Mouse (Mus musculus): Measurements from ENCODE around the gene Kifc3. TPM values are rescaled to one million over a fixed set of nuclear protein-coding genes. Genes with fewer than 3 reads are reported as not detected.

Kifc3 gene
- polyA plus RNA-seq, 1 experiment from 2014 or later, result 21.6 TPM

GRCm38 (mm10) chr8:95159344-95159743 is 43.3 kb downstream of the Kifc3 start:
- H3K4me1 ChIP-seq (replicated peaks; ENCODE audit: control insufficient read depth, insufficient read depth, low read length), result 0 out of 2 replicates have a peak, but pooled peaks cover 8% of the 10 kb centered on the region
- no peak overlapping the region for H3K4me2 ChIP-seq (ENCODE audit: low read length)
- DNase-seq (ENCODE audit: low spot score) (no peak), ATAC-seq (replicated peaks; ENCODE audit: low FRiP score, low TSS enrichment, low read depth) (no peak)
- no peak overlapping the region for H3K27ac ChIP-seq (ENCODE audit: low read depth)
- no peak overlapping the region for H3K9ac ChIP-seq (ENCODE audit: low read length)
- no peaks in the 10 kb centered on the region for H3K36me3 ChIP-seq (ENCODE audit: control insufficient read depth, insufficient read depth, low read length)
- no peaks in the 10 kb centered on the region for H3K9me3 ChIP-seq (ENCODE audit: control insufficient read depth, low read length)
- no peak overlapping the region for H3K4me3 ChIP-seq (ENCODE audit: low read depth, low read length)
- WGBS, result 73% methylated on average over 3 of the region's 3 CpGs
- no peaks in the 10 kb centered on the region for H3K27me3 ChIP-seq (replicated peaks; ENCODE audit: control insufficient read depth, insufficient read depth, low read length)

- H3K36me3 ChIP-seq (ENCODE audit: control insufficient read depth, insufficient read depth, low read length), result no peaks in the 10 kb centered on the region
- DNase-seq (ENCODE audit: low spot score), result no peak
- no peak overlapping the region for H3K9ac ChIP-seq (ENCODE audit: low read length)
- no peak overlapping the region for H3K4me2 ChIP-seq (ENCODE audit: low read length)
- H3K4me3 ChIP-seq (ENCODE audit: low read depth, low read length), result no peak overlapping the region
- WGBS, result 65% methylated on average over 8 of the region's 8 CpGs
- ATAC-seq (replicated peaks; ENCODE audit: low FRiP score, low TSS enrichment, low read depth), result no peak
- no peaks in the 10 kb centered on the region for H3K9me3 ChIP-seq (ENCODE audit: control insufficient read depth, low read length)
- H3K27ac ChIP-seq (ENCODE audit: low read depth), result no peak overlapping the region
- H3K4me1 ChIP-seq (replicated peaks; ENCODE audit: control insufficient read depth, insufficient read depth, low read length), result 0 out of 2 replicates have a peak, but pooled peaks cover 8% of the 10 kb centered on the region
- H3K27me3 ChIP-seq (replicated peaks; ENCODE audit: control insufficient read depth, insufficient read depth, low read length), result no peaks in the 10 kb centered on the region
Observed at GRCm38 (mm10) chr8:95158654-95159053, 44.0 kb downstream of the Kifc3 start.

- Histone ChIP-seq H3K4me1 (replicated peaks; ENCODE audit: control insufficient read depth, insufficient read depth, low read length) (0 out of 2 replicates have a peak, but pooled peaks cover 8% of the 10 kb centered on the region), H3K9ac (ENCODE audit: low read length) (no peak overlapping the region), H3K9me3 (ENCODE audit: control insufficient read depth, low read length) (no peaks in the 10 kb centered on the region), H3K36me3 (ENCODE audit: control insufficient read depth, insufficient read depth, low read length) (no peaks in the 10 kb centered on the region), H3K4me2 (ENCODE audit: low read length) (no peak overlapping the region), H3K27me3 (replicated peaks; ENCODE audit: control insufficient read depth, insufficient read depth, low read length) (no peaks in the 10 kb centered on the region), H3K27ac (ENCODE audit: low read depth) (no peak overlapping the region), H3K4me3 (ENCODE audit: low read depth, low read length) (no peak overlapping the region)
- ATAC-seq (replicated peaks; ENCODE audit: low FRiP score, low TSS enrichment, low read depth), result no peak
- DNase-seq (ENCODE audit: low spot score), result no peak
- 82% methylated on average over 3 of the region's 3 CpGs for WGBS
Observed at GRCm38 (mm10) chr8:95157145-95157544, 45.5 kb downstream of the Kifc3 start.

GRCm38 (mm10) chr8:95156108-95156507 is 46.5 kb downstream of the Kifc3 start:
- H3K9ac ChIP-seq (ENCODE audit: low read length), result no peak overlapping the region
- DNase-seq (ENCODE audit: low spot score), result no peak
- H3K4me3 ChIP-seq (ENCODE audit: low read depth, low read length), result no peak overlapping the region
- no peak overlapping the region for H3K4me2 ChIP-seq (ENCODE audit: low read length)
- H3K36me3 ChIP-seq (ENCODE audit: control insufficient read depth, insufficient read depth, low read length), result no peaks in the 10 kb centered on the region
- no peaks in the 10 kb centered on the region for H3K27me3 ChIP-seq (replicated peaks; ENCODE audit: control insufficient read depth, insufficient read depth, low read length)
- H3K4me1 ChIP-seq (replicated peaks; ENCODE audit: control insufficient read depth, insufficient read depth, low read length), result 0 out of 2 replicates have a peak, but pooled peaks cover 8% of the 10 kb centered on the region
- no peak for ATAC-seq (replicated peaks; ENCODE audit: low FRiP score, low TSS enrichment, low read depth)
- no peak overlapping the region for H3K27ac ChIP-seq (ENCODE audit: low read depth)
- 71% methylated on average over 6 of the region's 6 CpGs for WGBS
- H3K9me3 ChIP-seq (ENCODE audit: control insufficient read depth, low read length), result no peaks in the 10 kb centered on the region

- Histone ChIP-seq H3K4me2 (ENCODE audit: low read length) (no peak overlapping the region), H3K27ac (ENCODE audit: low read depth) (no peak overlapping the region), H3K4me3 (ENCODE audit: low read depth, low read length) (no peak overlapping the region), H3K4me1 (replicated peaks; ENCODE audit: control insufficient read depth, insufficient read depth, low read length) (0 out of 2 replicates have a peak, but pooled peaks cover 8% of the 10 kb centered on the region), H3K9ac (ENCODE audit: low read length) (no peak overlapping the region), H3K27me3 (replicated peaks; ENCODE audit: control insufficient read depth, insufficient read depth, low read length) (no peaks in the 10 kb centered on the region), H3K9me3 (ENCODE audit: control insufficient read depth, low read length) (no peaks in the 10 kb centered on the region), H3K36me3 (ENCODE audit: control insufficient read depth, insufficient read depth, low read length) (no peaks in the 10 kb centered on the region)
- 85% methylated on average over 5 of the region's 5 CpGs for WGBS
- DNase-seq (ENCODE audit: low spot score) (no peak), ATAC-seq (replicated peaks; ENCODE audit: low FRiP score, low TSS enrichment, low read depth) (no peak)
Observed at GRCm38 (mm10) chr8:95155361-95155760, 47.3 kb downstream of the Kifc3 start.

GRCm38 (mm10) chr8:95154654-95155053 is 48.0 kb downstream of the Kifc3 start:
- ATAC-seq (replicated peaks; ENCODE audit: low FRiP score, low TSS enrichment, low read depth) (no peak), DNase-seq (ENCODE audit: low spot score) (no peak)
- Histone ChIP-seq H3K27me3 (replicated peaks; ENCODE audit: control insufficient read depth, insufficient read depth, low read length) (no peaks in the 10 kb centered on the region), H3K4me2 (ENCODE audit: low read length) (no peak overlapping the region), H3K27ac (ENCODE audit: low read depth) (no peak overlapping the region), H3K4me1 (replicated peaks; ENCODE audit: control insufficient read depth, insufficient read depth, low read length) (0 out of 2 replicates have a peak, but pooled peaks cover 8% of the 10 kb centered on the region), H3K4me3 (ENCODE audit: low read depth, low read length) (no peak overlapping the region), H3K9ac (ENCODE audit: low read length) (no peak overlapping the region), H3K9me3 (ENCODE audit: control insufficient read depth, low read length) (no peaks in the 10 kb centered on the region), H3K36me3 (ENCODE audit: control insufficient read depth, insufficient read depth, low read length) (no peaks in the 10 kb centered on the region)
- WGBS, result 29% methylated on average over 6 of the region's 6 CpGs

- ATAC-seq (replicated peaks; ENCODE audit: low FRiP score, low TSS enrichment, low read depth) (no peak), DNase-seq (ENCODE audit: low spot score) (no peak)
- no peaks in the 10 kb centered on the region for H3K9me3 ChIP-seq (ENCODE audit: control insufficient read depth, low read length)
- 0 out of 2 replicates have a peak, but pooled peaks cover 8% of the 10 kb centered on the region for H3K4me1 ChIP-seq (replicated peaks; ENCODE audit: control insufficient read depth, insufficient read depth, low read length)
- no peak overlapping the region for H3K27ac ChIP-seq (ENCODE audit: low read depth)
- no peaks in the 10 kb centered on the region for H3K27me3 ChIP-seq (replicated peaks; ENCODE audit: control insufficient read depth, insufficient read depth, low read length)
- no peak overlapping the region for H3K4me2 ChIP-seq (ENCODE audit: low read length)
- H3K9ac ChIP-seq (ENCODE audit: low read length), result no peak overlapping the region
- H3K4me3 ChIP-seq (ENCODE audit: low read depth, low read length), result no peak overlapping the region
- no peaks in the 10 kb centered on the region for H3K36me3 ChIP-seq (ENCODE audit: control insufficient read depth, insufficient read depth, low read length)
- WGBS, result 75% methylated on average over 4 of the region's 4 CpGs
Observed at GRCm38 (mm10) chr8:95154056-95154455, 48.6 kb downstream of the Kifc3 start.

GRCm38 (mm10) chr8:95150608-95151007 is 52.0 kb downstream of the Kifc3 start:
- Histone ChIP-seq H3K27me3 (replicated peaks; ENCODE audit: control insufficient read depth, insufficient read depth, low read length) (no peaks in the 10 kb centered on the region), H3K27ac (ENCODE audit: low read depth) (no peak overlapping the region), H3K9me3 (ENCODE audit: control insufficient read depth, low read length) (no peaks in the 10 kb centered on the region), H3K4me1 (replicated peaks; ENCODE audit: control insufficient read depth, insufficient read depth, low read length) (0 out of 2 replicates have a peak, but pooled peaks cover 8% of the 10 kb centered on the region), H3K4me2 (ENCODE audit: low read length) (no peak overlapping the region), H3K36me3 (ENCODE audit: control insufficient read depth, insufficient read depth, low read length) (no peaks in the 10 kb centered on the region), H3K9ac (ENCODE audit: low read length) (no peak overlapping the region), H3K4me3 (ENCODE audit: low read depth, low read length) (no peak overlapping the region)
- DNase-seq (ENCODE audit: low spot score), result no peak
- 81% methylated on average over 3 of the region's 3 CpGs for WGBS
- no peak for ATAC-seq (replicated peaks; ENCODE audit: low FRiP score, low TSS enrichment, low read depth)

- Histone ChIP-seq H3K9me3 (ENCODE audit: control insufficient read depth, low read length) (no peaks in the 10 kb centered on the region), H3K4me1 (replicated peaks; ENCODE audit: control insufficient read depth, insufficient read depth, low read length) (0 out of 2 replicates have a peak, but pooled peaks cover 1% of the 10 kb centered on the region), H3K27me3 (replicated peaks; ENCODE audit: control insufficient read depth, insufficient read depth, low read length) (no peaks in the 10 kb centered on the region), H3K4me3 (ENCODE audit: low read depth, low read length) (no peak overlapping the region), H3K27ac (ENCODE audit: low read depth) (no peak overlapping the region), H3K4me2 (ENCODE audit: low read length) (no peak overlapping the region), H3K9ac (ENCODE audit: low read length) (no peak overlapping the region), H3K36me3 (ENCODE audit: control insufficient read depth, insufficient read depth, low read length) (no peaks in the 10 kb centered on the region)
- DNase-seq (ENCODE audit: low spot score) (no peak), ATAC-seq (replicated peaks; ENCODE audit: low FRiP score, low TSS enrichment, low read depth) (no peak)
- WGBS, result 47% methylated on average over 10 of the region's 10 CpGs
Observed at GRCm38 (mm10) chr8:95149426-95149825, 53.2 kb downstream of the Kifc3 start.

Measured in intestine, embryonic 14.5 days (tissue).